ENCODE assay signal across 8 mouse cellular contexts in genomic region chr12:5191628-5192379, GRCm38 (mm10).
DNase-seq lines count a peak whose midpoint lies in the region; ATAC-seq lines count a peak whose summit lies in the region.

No protein-coding gene starts in this region.

- no peaks in the 10 kb centered on the region for H3K36me3 ChIP-seq in heart, embryonic 11.5 days (ENCODE audit: control insufficient read depth, insufficient read depth, low read length)
- H3K36me3 ChIP-seq in kidney, embryonic 14.5 days (ENCODE audit: control insufficient read depth, insufficient read depth, low read length) = no peaks in the 10 kb centered on the region
- H3K36me3 ChIP-seq in stomach, embryonic 14.5 days (ENCODE audit: control insufficient read depth, insufficient read depth, low read length) = no peaks in the 10 kb centered on the region

- peaks cover 34% of the 10 kb centered on the region for H3K4me1 ChIP-seq in heart, embryonic 11.5 days (ENCODE audit: control insufficient read depth, insufficient read depth, low read length)
- H3K4me1 ChIP-seq in kidney, embryonic 14.5 days (ENCODE audit: control insufficient read depth, insufficient read depth, low read length) = peaks cover 13% of the 10 kb centered on the region
- H3K4me1 ChIP-seq in stomach, embryonic 14.5 days (ENCODE audit: control insufficient read depth, insufficient read depth, low read length) = peaks cover 18% of the 10 kb centered on the region

- peak overlapping the region; percentile 68 for H3K27ac ChIP-seq in heart, embryonic 11.5 days (ENCODE audit: low read depth, low read length)
- peak overlapping the region; percentile 19; the same call in 1 of the 2 replicates for H3K27ac ChIP-seq in kidney, embryonic 14.5 days (ENCODE audit: low read depth, low read length)
- H3K27ac ChIP-seq in stomach, embryonic 14.5 days (ENCODE audit: low read length) = peak overlapping the region; percentile 44

- peak overlapping the region; percentile 56 for H3K4me2 ChIP-seq in heart, embryonic 11.5 days
- peak overlapping the region; percentile 18 for H3K4me2 ChIP-seq in kidney, embryonic 14.5 days (replicated peaks; ENCODE audit: low read depth, low read length)
- H3K4me2 ChIP-seq in stomach, embryonic 14.5 days (replicated peaks; ENCODE audit: low read depth, low read length) = 0 out of 2 replicates have a peak overlapping the region, but pooled peaks have one; percentile 24

- no peaks in the 10 kb centered on the region for H3K27me3 ChIP-seq in heart, embryonic 11.5 days (ENCODE audit: control insufficient read depth, insufficient read depth, low read length)
- H3K27me3 ChIP-seq in kidney, embryonic 14.5 days (ENCODE audit: control insufficient read depth, insufficient read depth, low read length) = no peaks in the 10 kb centered on the region
- H3K27me3 ChIP-seq in stomach, embryonic 14.5 days (ENCODE audit: control insufficient read depth, insufficient read depth, low read length) = no peaks in the 10 kb centered on the region

- H3K9ac ChIP-seq in heart, embryonic 11.5 days (ENCODE audit: low read depth, low read length) = peak overlapping the region; percentile 49; the same call in 1 of the 2 replicates
- no peak overlapping the region for H3K9ac ChIP-seq in kidney, embryonic 14.5 days (ENCODE audit: low read depth, low read length)
- no peak overlapping the region for H3K9ac ChIP-seq in stomach, embryonic 14.5 days (replicated peaks; ENCODE audit: low read depth, low read length)

- no peak overlapping the region for H3K4me3 ChIP-seq in heart, embryonic 11.5 days (ENCODE audit: low read depth, low read length)
- H3K4me3 ChIP-seq in kidney, embryonic 14.5 days (ENCODE audit: low read length) = no peak overlapping the region
- no peak overlapping the region for H3K4me3 ChIP-seq in stomach, embryonic 14.5 days (ENCODE audit: low read depth, low read length)

- WGBS in heart, embryonic 11.5 days (ENCODE audit: insufficient replicate concordance) = 6% methylated on average over 14 of the region's 14 CpGs
- 13% methylated on average over 14 of the region's 14 CpGs for WGBS in kidney, embryonic 14.5 days
- 9% methylated on average over 14 of the region's 14 CpGs for WGBS in stomach, embryonic 14.5 days

- ATAC-seq in heart, embryonic 11.5 days (replicated peaks; ENCODE audit: insufficient number of reproducible peaks, low FRiP score, low TSS enrichment) = 0 out of 2 replicates have a peak, but pooled peaks have one; percentile 37
- ATAC-seq in kidney, embryonic 14.5 days (ENCODE audit: low FRiP score, low TSS enrichment) = peak; percentile 83
- ATAC-seq in stomach, embryonic 14.5 days (ENCODE audit: insufficient number of reproducible peaks, insufficient read depth, low FRiP score, low read depth) = peak; percentile 81
- no peak for ATAC-seq in megakaryocyte-erythroid progenitor cell, adult 5-6 weeks (replicated peaks; ENCODE audit: low FRiP score, low TSS enrichment, poor library complexity, severe bottlenecking)
- ATAC-seq in erythroid progenitor cell, adult 5-6 weeks (replicated peaks; ENCODE audit: low FRiP score, poor library complexity, severe bottlenecking) = no peak

- DNase-seq in adrenal gland, adult 2 months = peak; percentile 88
- peak; percentile 69 for DNase-seq in embryo, embryonic 9.5 days (ENCODE audit: extremely low spot score)
- peak; percentile 68 for DNase-seq in lung, postnatal 14 days

- H3K9me3 ChIP-seq in heart, embryonic 11.5 days (replicated peaks; ENCODE audit: control insufficient read depth, low read length) = no peaks in the 10 kb centered on the region
- no peaks in the 10 kb centered on the region for H3K9me3 ChIP-seq in kidney, embryonic 14.5 days (ENCODE audit: control insufficient read depth, low read length)
- no peaks in the 10 kb centered on the region for H3K9me3 ChIP-seq in stomach, embryonic 14.5 days (ENCODE audit: control insufficient read depth, low read depth, low read length)

Comparison
In these comparisons a context has a peak if more than half of its experiments do, and no peak if none do; other contexts are left out.
1. ATAC-seq: peak in heart, embryonic 11.5 days (single experiment), kidney, embryonic 14.5 days (single experiment) and stomach, embryonic 14.5 days (single experiment); none in megakaryocyte-erythroid progenitor cell, adult 5-6 weeks (single experiment) and erythroid progenitor cell, adult 5-6 weeks (single experiment).
2. Peak in every context shown above with its lines, with median percentiles within 50 percentile points of each other: DNase-seq, H3K27ac ChIP-seq and H3K4me2 ChIP-seq.